Mouse (Mus musculus) kidney, embryonic 16.5 days (tissue): ENCODE measurements at regions not wholly inside any gene's neighbourhood (a gene's known extent, or its start where the extent isn't known, plus 50 kb on each side); places are given as distances from the start of the nearest gene placed in this dataset.
A peak's percentile ranks its signal among the peaks of the same experiment; 100 is the strongest.

Experiments
- ATAC-seq: fragments of 200-750 bp; cut with Nextera tagmentation; 2 replicates; pipeline ENCODE4 v1.8.0; 2017; ENCODE audit warnings: moderate TSS enrichment; ENCODE audit not compliant: low FRiP score, low TSS enrichment
- H3K27ac ChIP-seq: fragments of 300-500 bp; sonication (generic); 2 replicates; pipeline ENCODE4 v1.5.1; 2014; ENCODE audit warnings: low read length
- H3K27me3 ChIP-seq: fragments of 300-500 bp; sonication (generic); 2 replicates; pipeline ENCODE4 v1.6.1; 2014; ENCODE audit warnings: low read length, control low read depth, mixed read lengths; ENCODE audit not compliant: insufficient read depth
- H3K36me3 ChIP-seq: fragments of 300-500 bp; sonication (generic); 2 replicates; pipeline ENCODE4 v1.6.1; 2014; ENCODE audit warnings: low read length, control low read depth, mixed read lengths; ENCODE audit not compliant: insufficient read depth
- H3K4me1 ChIP-seq: fragments of 300-500 bp; sonication (generic); 2 replicates; pipeline ENCODE4 v1.6.1; 2014; ENCODE audit warnings: low read length, control low read depth, mixed read lengths; ENCODE audit not compliant: insufficient read depth
- H3K4me2 ChIP-seq: fragments of 300-500 bp; sonication (generic); replicated peaks from 2 replicates; pipeline ENCODE4 v1.6.1; 2014; ENCODE audit warnings: low read depth, low read length
- H3K4me3 ChIP-seq: fragments of 300-500 bp; sonication (generic); 2 replicates; pipeline ENCODE4 v1.5.1; 2014; ENCODE audit warnings: mild to moderate bottlenecking, low read length
- H3K9ac ChIP-seq: fragments of 300-500 bp; sonication (generic); replicated peaks from 2 replicates; pipeline ENCODE4 v1.6.1; 2014; ENCODE audit warnings: low read length
- H3K9me3 ChIP-seq: fragments of 300-500 bp; sonication (generic); 2 replicates; pipeline ENCODE4 v1.6.1; 2016; ENCODE audit warnings: low read length, control low read depth
- WGBS: fragments of 180-500 bp; shearing (Covaris S2); extraction: QIAGEN DNeasy Blood & Tissue Kit; methylation state at CpG from one replicate; pipeline ENCODE4 v1.1.7; 2014; 5-methylcytosine and 5-hydroxymethylcytosine counted together

- Histone ChIP-seq H3K9me3 (no peaks in the 10 kb centered on the region), H3K4me3 (no peak overlapping the region), H3K4me1 (peaks cover 12% of the 10 kb centered on the region; the same call in 1 of the 2 replicates), H3K36me3 (no peaks in the 10 kb centered on the region), H3K27ac (no peak overlapping the region), H3K9ac (no peak overlapping the region), H3K4me2 (no peak overlapping the region), H3K27me3 (no peaks in the 10 kb centered on the region)
- no peak for ATAC-seq
- 65% methylated on average over 4 of the region's 4 CpGs for WGBS
Observed at GRCm38 (mm10) chr1:51591886-51592285, 113.7 kb upstream of the Nabp1 start.

GRCm38 (mm10) chr1:51590606-51591400 is 112.6 kb upstream of the Nabp1 start:
- Histone ChIP-seq H3K27ac (no peak overlapping the region), H3K36me3 (no peaks in the 10 kb centered on the region), H3K4me3 (no peak overlapping the region), H3K9ac (no peak overlapping the region), H3K27me3 (no peaks in the 10 kb centered on the region), H3K9me3 (no peaks in the 10 kb centered on the region), H3K4me2 (no peak overlapping the region), H3K4me1 (peaks cover 12% of the 10 kb centered on the region; the same call in 1 of the 2 replicates)
- 79% methylated on average over 9 of the region's 9 CpGs for WGBS
- ATAC-seq = no peak

DNA sequence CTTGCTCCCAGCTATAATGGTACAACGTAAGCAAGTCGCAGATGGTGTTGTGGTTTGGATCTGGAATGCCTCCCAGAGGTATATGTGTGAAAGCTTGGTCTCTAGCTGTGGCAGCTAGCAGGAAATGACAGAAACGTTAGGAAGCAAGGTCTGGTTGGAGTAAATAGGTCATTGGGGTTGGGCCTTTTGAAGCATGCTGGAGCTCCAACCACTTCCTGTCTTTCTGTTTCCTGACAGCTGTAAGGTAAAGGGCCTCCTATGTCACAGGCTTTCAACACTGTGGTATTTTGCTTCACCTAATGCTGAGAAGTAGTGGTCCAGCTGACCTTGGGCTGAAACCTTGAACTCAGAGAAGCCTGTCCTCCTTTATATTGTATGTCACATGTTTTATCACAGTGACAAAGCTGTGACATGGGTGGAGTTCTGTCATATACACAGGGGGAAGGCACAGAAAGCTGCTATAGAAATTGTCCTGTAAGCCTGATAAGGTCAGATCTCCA is 106.8 kb upstream of the Nabp1 start:
- Histone ChIP-seq H3K27ac (no peak overlapping the region), H3K9ac (no peak overlapping the region), H3K4me3 (no peak overlapping the region), H3K4me2 (no peak overlapping the region), H3K27me3 (no peaks in the 10 kb centered on the region), H3K4me1 (no peaks in the 10 kb centered on the region), H3K36me3 (no peaks in the 10 kb centered on the region), H3K9me3 (no peaks in the 10 kb centered on the region)
- 32% methylated on average over 3 of the region's 3 CpGs for WGBS
- ATAC-seq = no peak

DNA sequence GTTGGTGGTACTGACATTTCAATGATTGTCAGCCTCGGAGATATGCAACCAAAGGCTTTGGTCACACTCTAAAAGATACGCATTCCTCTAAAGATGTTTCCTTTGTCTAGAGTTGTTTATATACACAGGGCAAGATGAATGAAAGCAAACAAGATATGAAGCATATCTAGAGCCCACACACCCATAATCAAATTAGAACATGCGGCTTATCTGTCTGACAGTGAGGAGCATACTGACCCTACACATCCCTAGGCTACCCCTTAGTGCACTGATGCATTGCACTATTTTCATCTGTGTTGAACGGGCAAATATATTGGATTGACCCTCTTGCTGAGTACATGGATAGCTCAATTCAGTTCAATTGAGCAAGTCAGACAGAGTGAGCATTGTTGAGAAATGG is 105.6 kb upstream of the Nabp1 start:
- WGBS = 86% methylated on average over 4 of the region's 4 CpGs
- no peaks in the 10 kb centered on the region for H3K36me3 ChIP-seq
- no peak overlapping the region for H3K9ac ChIP-seq
- no peak overlapping the region for H3K4me3 ChIP-seq
- no peaks in the 10 kb centered on the region for H3K27me3 ChIP-seq
- H3K9me3 ChIP-seq = no peaks in the 10 kb centered on the region
- H3K27ac ChIP-seq = no peak overlapping the region
- no peak for ATAC-seq
- no peak overlapping the region for H3K4me2 ChIP-seq
- no peaks in the 10 kb centered on the region for H3K4me1 ChIP-seq

- no peak overlapping the region for H3K4me3 ChIP-seq
- ATAC-seq = no peak
- H3K9me3 ChIP-seq = no peaks in the 10 kb centered on the region
- H3K36me3 ChIP-seq = no peaks in the 10 kb centered on the region
- H3K27ac ChIP-seq = no peak overlapping the region
- no peak overlapping the region for H3K9ac ChIP-seq
- no peaks in the 10 kb centered on the region for H3K4me1 ChIP-seq
- no peaks in the 10 kb centered on the region for H3K27me3 ChIP-seq
- no peak overlapping the region for H3K4me2 ChIP-seq
- 47% methylated on average over 7 of the region's 7 CpGs for WGBS
Observed at GRCm38 (mm10) chr1:51580074-51580473, 101.8 kb upstream of the Nabp1 start.

GRCm38 (mm10) chr1:51577701-51578100 is 99.5 kb upstream of the Nabp1 start:
- WGBS = 91% methylated on average over 2 of the region's 2 CpGs
- no peak for ATAC-seq

DNA sequence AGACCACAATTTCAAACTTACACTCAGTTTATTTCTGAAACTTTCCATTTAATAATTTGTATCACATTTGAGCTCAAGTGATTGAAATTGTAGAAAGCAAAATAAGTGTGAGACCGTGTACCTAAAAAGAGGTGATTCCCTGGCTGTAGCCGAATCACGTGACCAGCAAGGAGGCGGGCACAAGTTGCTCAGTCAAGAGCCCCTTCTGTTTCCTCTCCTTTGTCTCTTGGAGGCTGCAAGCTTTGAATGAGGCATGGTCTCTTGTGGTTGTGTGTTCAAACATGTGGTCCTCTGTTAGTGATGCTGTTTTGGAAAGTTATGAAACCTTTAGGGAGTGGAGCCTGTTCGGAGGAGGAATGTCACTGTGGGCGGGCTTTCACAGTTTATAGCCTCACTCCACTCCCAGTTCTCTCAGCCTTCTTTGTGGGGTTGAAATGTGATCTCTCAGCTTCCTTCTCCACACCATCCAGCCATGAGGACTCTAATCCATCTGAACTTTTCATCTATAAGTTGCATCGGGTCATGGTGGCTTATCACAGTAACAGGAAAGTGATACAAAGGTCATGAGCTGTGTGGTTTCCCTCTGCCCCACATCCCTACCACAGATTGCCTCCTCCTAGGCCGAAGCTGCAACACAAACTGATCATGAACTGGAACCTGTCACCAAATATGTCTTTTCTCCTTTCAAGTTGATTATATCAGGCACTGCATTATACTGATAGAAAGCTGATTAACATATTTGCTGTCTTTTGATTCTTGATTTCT is 94.3 kb upstream of the Nabp1 start:
- no peaks in the 10 kb centered on the region for H3K4me1 ChIP-seq
- no peak overlapping the region for H3K9ac ChIP-seq
- 0 out of 2 replicates have a peak, but pooled peaks cover 5% of the 10 kb centered on the region for H3K9me3 ChIP-seq
- WGBS = 78% methylated on average over 8 of the region's 8 CpGs
- no peak overlapping the region for H3K27ac ChIP-seq
- no peaks in the 10 kb centered on the region for H3K27me3 ChIP-seq
- H3K36me3 ChIP-seq = no peaks in the 10 kb centered on the region
- no peak overlapping the region for H3K4me3 ChIP-seq
- no peak overlapping the region for H3K4me2 ChIP-seq
- ATAC-seq = no peak

More at GRCm38 (mm10) chr1:51577701-51578100, 99.5 kb upstream of the Nabp1 start:
- Histone ChIP-seq H3K4me3 (no peak overlapping the region), H3K27me3 (no peaks in the 10 kb centered on the region), H3K4me2 (no peak overlapping the region), H3K36me3 (no peaks in the 10 kb centered on the region), H3K9ac (no peak overlapping the region), H3K9me3 (no peaks in the 10 kb centered on the region), H3K27ac (no peak overlapping the region), H3K4me1 (no peaks in the 10 kb centered on the region)

DNA sequence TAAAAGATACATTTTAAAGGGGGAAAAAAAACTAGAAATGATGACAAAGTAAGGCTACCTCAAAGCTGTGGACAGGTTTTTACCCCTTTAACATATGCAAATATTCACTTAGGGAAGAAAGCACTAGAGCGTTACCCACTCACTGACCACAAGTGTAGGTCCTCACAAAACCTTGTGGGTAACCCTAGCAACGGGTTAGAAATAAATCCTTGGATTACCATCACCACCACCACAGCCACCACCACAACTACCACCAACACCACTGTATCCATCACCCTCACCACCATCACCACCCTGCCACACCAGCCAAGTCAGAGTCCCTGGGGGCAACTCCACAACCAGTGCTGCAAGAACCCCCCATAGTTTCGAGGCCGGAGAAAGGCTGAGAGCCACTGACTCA is 91.4 kb upstream of the Nabp1 start:
- Histone ChIP-seq H3K4me1 (no peaks in the 10 kb centered on the region), H3K4me2 (no peak overlapping the region), H3K27ac (no peak overlapping the region), H3K4me3 (no peak overlapping the region), H3K9me3 (0 out of 2 replicates have a peak, but pooled peaks cover 5% of the 10 kb centered on the region), H3K9ac (no peak overlapping the region), H3K27me3 (no peaks in the 10 kb centered on the region), H3K36me3 (no peaks in the 10 kb centered on the region)
- WGBS = 94% methylated on average over 4 of the region's 4 CpGs
- ATAC-seq = 0 out of 2 replicates have a peak, but pooled peaks have one; percentile 23

- no peak overlapping the region for H3K4me2 ChIP-seq
- 58% methylated on average over 7 of the region's 7 CpGs for WGBS
- ATAC-seq = no peak
- no peak overlapping the region for H3K9ac ChIP-seq
- no peaks in the 10 kb centered on the region for H3K36me3 ChIP-seq
- H3K4me1 ChIP-seq = no peaks in the 10 kb centered on the region
- H3K9me3 ChIP-seq = 0 out of 2 replicates have a peak, but pooled peaks cover 5% of the 10 kb centered on the region
- no peaks in the 10 kb centered on the region for H3K27me3 ChIP-seq
- H3K27ac ChIP-seq = no peak overlapping the region
- H3K4me3 ChIP-seq = no peak overlapping the region
Observed at GRCm38 (mm10) chr1:51566170-51566649, 88.0 kb upstream of the Nabp1 start.
